Mouse (Mus musculus) hindbrain, embryonic 11.5 days (tissue): ENCODE measurements around the gene Lztfl1. TPM values are rescaled to one million over a fixed set of nuclear protein-coding genes. Genes with fewer than 3 reads are reported as not detected.

Experiments
- ATAC-seq: fragments of 200-750 bp; cut with Nextera tagmentation; 2 replicates; pipeline ENCODE4 v1.8.0; 2017; ENCODE audit warnings: mild to moderate bottlenecking, moderate TSS enrichment, moderate library complexity; ENCODE audit not compliant: low FRiP score
- DNase-seq: peaks from one replicate; pipeline ENCODE4 v3.0.0-alpha.2; 2015; ENCODE audit warnings: low spot score
- H3K27ac ChIP-seq: fragments of 300-500 bp; sonication (generic); 2 replicates; pipeline ENCODE4 v1.5.1; 2014; ENCODE audit warnings: mild to moderate bottlenecking, low read depth, low read length
- H3K27me3 ChIP-seq: fragments of 300-500 bp; sonication (generic); 2 replicates; pipeline ENCODE4 v1.6.1; 2014; ENCODE audit warnings: mild to moderate bottlenecking, low read length, moderate library complexity, mixed read lengths; ENCODE audit not compliant: control insufficient read depth, insufficient read depth
- H3K36me3 ChIP-seq: fragments of 300-500 bp; sonication (generic); 2 replicates; pipeline ENCODE4 v1.6.1; 2014; ENCODE audit warnings: mild to moderate bottlenecking, low read length, moderate library complexity, mixed read lengths; ENCODE audit not compliant: control insufficient read depth, insufficient read depth
- H3K4me1 ChIP-seq: fragments of 300-500 bp; sonication (generic); replicated peaks from 2 replicates; pipeline ENCODE4 v1.6.1; 2014; ENCODE audit warnings: low read length, mixed read lengths; ENCODE audit not compliant: control insufficient read depth, insufficient read depth
- H3K4me2 ChIP-seq: fragments of 300-500 bp; sonication (generic); replicated peaks from 2 replicates; pipeline ENCODE4 v1.6.1; 2014; ENCODE audit warnings: mild to moderate bottlenecking, low read depth, low read length
- H3K4me3 ChIP-seq: fragments of 300-500 bp; sonication (generic); 2 replicates; pipeline ENCODE4 v1.5.1; 2014; ENCODE audit warnings: low read depth, low read length
- H3K9ac ChIP-seq: fragments of 300-500 bp; sonication (generic); 2 replicates; pipeline ENCODE4 v1.6.1; 2014; ENCODE audit warnings: low read depth, low read length
- H3K9me3 ChIP-seq: fragments of 300-500 bp; sonication (generic); 2 replicates; pipeline ENCODE4 v1.6.1; 2016; ENCODE audit warnings: low read length; ENCODE audit not compliant: control insufficient read depth
- WGBS: fragments of 180-500 bp; shearing (Covaris S2); extraction: QIAGEN DNeasy Blood & Tissue Kit; methylation state at CpG from one replicate; pipeline ENCODE4 v1.1.7; 2014; 5-methylcytosine and 5-hydroxymethylcytosine counted together
- polyA plus RNA-seq: library from polyadenylated mRNA; unstranded; fragments of >200 nt; fragmentation: Nextera tagmentation; extraction: Ambion mirVana; gene quantifications from 2 replicates; pipeline ENCODE4 v1.2.1, GENCODE M21; 2014

Lztfl1 gene
- polyA plus RNA-seq, 1 experiment from 2014 or later: 58.6 TPM

- WGBS: 92% methylated on average over 5 of the region's 5 CpGs
- DNase-seq (no peak), ATAC-seq (no peak)
- no peak overlapping the region for H3K9ac ChIP-seq
- H3K4me1 ChIP-seq: no peaks in the 10 kb centered on the region
- H3K36me3 ChIP-seq: no peaks in the 10 kb centered on the region
- H3K27ac ChIP-seq: no peak overlapping the region
- H3K4me2 ChIP-seq: no peak overlapping the region
- no peaks in the 10 kb centered on the region for H3K27me3 ChIP-seq
- no peak overlapping the region for H3K4me3 ChIP-seq
- H3K9me3 ChIP-seq: no peaks in the 10 kb centered on the region
These were observed 15.7 kb downstream of the Lztfl1 start for GRCm38 (mm10) chr9:123701822-123702221.

- Histone ChIP-seq H3K4me1 (no peaks in the 10 kb centered on the region), H3K9ac (no peak overlapping the region), H3K36me3 (no peaks in the 10 kb centered on the region), H3K27ac (no peak overlapping the region), H3K4me2 (no peak overlapping the region), H3K4me3 (no peak overlapping the region), H3K27me3 (no peaks in the 10 kb centered on the region), H3K9me3 (no peaks in the 10 kb centered on the region)
- ATAC-seq (no peak), DNase-seq (no peak)
- 93% methylated on average over 3 of the region's 3 CpGs for WGBS
These were observed 21.7 kb downstream of the Lztfl1 start for GRCm38 (mm10) chr9:123695634-123696302.

GRCm38 (mm10) chr9:123688227-123688626 is 29.3 kb downstream of the Lztfl1 start:
- ATAC-seq (no peak), DNase-seq (no peak)
- Histone ChIP-seq H3K9me3 (no peaks in the 10 kb centered on the region), H3K27me3 (no peaks in the 10 kb centered on the region), H3K9ac (no peak overlapping the region), H3K36me3 (no peaks in the 10 kb centered on the region), H3K4me2 (no peak overlapping the region), H3K4me3 (no peak overlapping the region), H3K27ac (no peak overlapping the region), H3K4me1 (no peaks in the 10 kb centered on the region)
- 78% methylated on average over 1 of the region's 1 CpGs for WGBS

GRCm38 (mm10) chr9:123686206-123686605 is 31.3 kb downstream of the Lztfl1 start:
- no peak overlapping the region for H3K9ac ChIP-seq
- H3K27me3 ChIP-seq: no peaks in the 10 kb centered on the region
- H3K36me3 ChIP-seq: no peaks in the 10 kb centered on the region
- H3K4me3 ChIP-seq: no peak overlapping the region
- no peak overlapping the region for H3K27ac ChIP-seq
- H3K4me1 ChIP-seq: no peaks in the 10 kb centered on the region
- H3K9me3 ChIP-seq: no peaks in the 10 kb centered on the region
- no peak for DNase-seq
- H3K4me2 ChIP-seq: no peak overlapping the region
- ATAC-seq: no peak
- 69% methylated on average over 5 of the region's 5 CpGs for whole genome bisulfite sequencing

- no peaks in the 10 kb centered on the region for H3K9me3 ChIP-seq
- DNase-seq (no peak), ATAC-seq (no peak)
- no peak overlapping the region for H3K27ac ChIP-seq
- H3K4me3 ChIP-seq: no peak overlapping the region
- H3K27me3 ChIP-seq: peaks cover 15% of the 10 kb centered on the region
- no peak overlapping the region for H3K9ac ChIP-seq
- H3K4me2 ChIP-seq: no peak overlapping the region
- 0 out of 2 replicates have a peak, but pooled peaks cover 2% of the 10 kb centered on the region for H3K4me1 ChIP-seq
- WGBS: 67% methylated on average over 3 of the region's 3 CpGs
- no peaks in the 10 kb centered on the region for H3K36me3 ChIP-seq
These were observed 33.8 kb downstream of the Lztfl1 start for GRCm38 (mm10) chr9:123683704-123684103.

GRCm38 (mm10) chr9:123679198-123679597 is 38.3 kb downstream of the Lztfl1 start:
- no peak overlapping the region for H3K4me3 ChIP-seq
- H3K4me2 ChIP-seq: no peak overlapping the region; the same call in 1 of the 2 replicates
- H3K36me3 ChIP-seq: no peaks in the 10 kb centered on the region
- no peak overlapping the region for H3K9ac ChIP-seq
- H3K27ac ChIP-seq: no peak overlapping the region
- H3K4me1 ChIP-seq: 0 out of 2 replicates have a peak, but pooled peaks cover 3% of the 10 kb centered on the region
- H3K27me3 ChIP-seq: peaks cover 30% of the 10 kb centered on the region
- peak; percentile 15 for DNase-seq
- H3K9me3 ChIP-seq: no peaks in the 10 kb centered on the region
- WGBS: 23% methylated on average over 2 of the region's 2 CpGs
- no peak for ATAC-seq

GRCm38 (mm10) chr9:123678327-123679105 is 39.0 kb downstream of the Lztfl1 start, which contains the start of the genes Ccr9 and Slc6a20a:
Gene Ccr9 (plus strand): TSS chr9:123678439.
Gene Slc6a20a (minus strand): TSS chr9:123678885.
- peak within 1 kb of the TSS; percentile 70 for H3K4me2 ChIP-seq
- no peak within 1 kb of the TSS for H3K27ac ChIP-seq
- under 1% methylated on average over 73 of the region's 73 CpGs for WGBS
- H3K4me3 ChIP-seq: peak within 1 kb of the TSS; percentile 36
- peak; percentile 47 for ATAC-seq
- no peaks in the 10 kb centered on the region for H3K9me3 ChIP-seq
- H3K36me3 ChIP-seq: no peaks in the 10 kb centered on the region
- peak within 1 kb of the TSS; percentile 31; the same call in 1 of the 2 replicates for H3K9ac ChIP-seq
- peaks cover 30% of the 10 kb centered on the region for H3K27me3 ChIP-seq
- peak; percentile 58 for DNase-seq
- H3K4me1 ChIP-seq: 0 out of 2 replicates have a peak, but pooled peaks cover 3% of the 10 kb centered on the region

- ATAC-seq: no peak
- no peaks in the 10 kb centered on the region for H3K36me3 ChIP-seq
- H3K4me1 ChIP-seq: no peaks in the 10 kb centered on the region
- WGBS: 55% methylated on average over 5 of the region's 5 CpGs
- H3K4me2 ChIP-seq: no peak overlapping the region
- no peaks in the 10 kb centered on the region for H3K9me3 ChIP-seq
- H3K27me3 ChIP-seq: no peaks in the 10 kb centered on the region
- peak; percentile 65 for DNase-seq
- H3K27ac ChIP-seq: no peak overlapping the region
- no peak overlapping the region for H3K9ac ChIP-seq
- H3K4me3 ChIP-seq: no peak overlapping the region
These were observed 51.9 kb downstream of the Lztfl1 start for GRCm38 (mm10) chr9:123665645-123666044.
